Mouse (Mus musculus): ENCODE measurements around the gene Olfr70.
A peak's percentile ranks its signal among the peaks of the same experiment; 100 is the strongest.

GRCm38 (mm10) chr4:43666412-43666811 lies 34.2 kb downstream of the Olfr70 start:
- TF ChIP-seq POLR2A (IDR thresholded peaks at IDR 0.05; ENCODE audit: extremely low read depth, insufficient read depth, low read length) (no peak), CTCF (IDR thresholded peaks at IDR 0.05; ENCODE audit: extremely low read depth, insufficient read depth, low read length) (peak; percentile 43; the same call in 1 of the 2 replicates)

All from cortical plate, adult 2 months (tissue).